Mouse (Mus musculus) intestine, postnatal 0 days (tissue): ENCODE measurements at regions not wholly inside any gene's neighbourhood (a gene's known extent, or its start where the extent isn't known, plus 50 kb on each side); places are given as distances from the start of the nearest gene placed in this dataset.
"Not testable (repeated sequence)": the region's sequence is repeated elsewhere in the genome, so short reads cannot be mapped to it uniquely, and the experiment has no call there.

Source experiments
- ATAC-seq: fragments of 200-750 bp; cut with Nextera tagmentation; 2 replicates; pipeline ENCODE4 v1.8.0; 2017; ENCODE audit warnings: mild to moderate bottlenecking, moderate TSS enrichment, moderate library complexity
- H3K27ac ChIP-seq: fragments of 300-500 bp; sonication (generic); 2 replicates; pipeline ENCODE4 v1.5.1; 2014; ENCODE audit warnings: mild to moderate bottlenecking, low read depth, low read length, moderate library complexity
- H3K27me3 ChIP-seq: fragments of 300-500 bp; sonication (generic); replicated peaks from 2 replicates; pipeline ENCODE4 v1.6.1; 2014; ENCODE audit warnings: low read length, mixed read lengths; ENCODE audit not compliant: control insufficient read depth, insufficient read depth
- H3K36me3 ChIP-seq: fragments of 300-500 bp; sonication (generic); 2 replicates; pipeline ENCODE4 v1.6.1; 2014; ENCODE audit warnings: mild to moderate bottlenecking, moderate library complexity; ENCODE audit not compliant: control insufficient read depth, insufficient read depth
- H3K4me1 ChIP-seq: fragments of 300-500 bp; sonication (generic); replicated peaks from 2 replicates; pipeline ENCODE4 v1.6.1; 2014; ENCODE audit warnings: antibody characterized with exemption, low read length, mixed read lengths; ENCODE audit not compliant: control insufficient read depth, insufficient read depth
- H3K4me2 ChIP-seq: fragments of 300-500 bp; sonication (generic); replicated peaks from 2 replicates; pipeline ENCODE4 v1.6.1; 2014; ENCODE audit warnings: low read depth, mild to moderate bottlenecking, moderate library complexity
- H3K4me3 ChIP-seq: fragments of 300-500 bp; sonication (generic); 2 replicates; pipeline ENCODE4 v1.5.1; 2014; ENCODE audit warnings: low read depth, low read length
- H3K9ac ChIP-seq: fragments of 300-500 bp; sonication (generic); 2 replicates; pipeline ENCODE4 v1.6.1; 2014; ENCODE audit warnings: mild to moderate bottlenecking, low read depth, low read length
- H3K9me3 ChIP-seq: fragments of 300-500 bp; sonication (generic); 2 replicates; pipeline ENCODE4 v1.6.1; 2016; ENCODE audit warnings: mixed run types; ENCODE audit not compliant: control insufficient read depth
- CTCF ChIP-seq: sonication (generic); IDR thresholded peaks from 2 replicates; pipeline ENCODE4 v1.5.1; 2016; ENCODE audit warnings: low read depth, mild to moderate bottlenecking, control low read depth, antibody characterized with exemption, moderate library complexity
- WGBS: fragments of 180-500 bp; shearing (Covaris S2); extraction: QIAGEN DNeasy Blood & Tissue Kit; methylation state at CpG from one replicate; pipeline ENCODE4 v1.1.7; 2014; 5-methylcytosine and 5-hydroxymethylcytosine counted together

DNA sequence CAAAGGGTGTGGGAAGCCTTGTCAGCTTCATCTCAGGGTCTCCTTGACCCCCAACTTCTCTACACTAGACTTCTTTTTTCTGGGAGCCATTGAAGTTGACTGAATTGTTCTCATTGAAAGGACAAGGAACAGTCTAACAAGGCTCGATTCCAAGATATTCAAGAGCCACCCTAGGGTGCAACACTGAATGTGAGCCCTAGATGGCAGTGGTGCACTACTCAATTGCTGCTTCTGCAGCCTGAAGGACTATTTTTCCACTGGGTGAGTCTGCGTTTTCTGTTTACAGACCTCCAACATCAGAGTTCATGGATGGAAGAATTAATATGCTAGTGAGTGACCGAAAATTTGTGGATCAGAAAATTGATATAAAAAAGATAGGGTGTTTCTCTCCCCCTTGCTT lies 161.5 kb downstream of the Hpcal1 start:
- H3K9ac ChIP-seq, H3K36me3 ChIP-seq, H3K27me3 ChIP-seq, H3K27ac ChIP-seq, ATAC-seq, H3K4me1 ChIP-seq, H3K4me2 ChIP-seq, H3K9me3 ChIP-seq, H3K4me3 ChIP-seq: not testable (repeated sequence)
- 48% methylated on average over 3 of the region's 3 CpGs for WGBS
- TF ChIP-seq CTCF: peak; percentile 83

- not testable (repeated sequence) for H3K27ac ChIP-seq, H3K4me1 ChIP-seq, H3K27me3 ChIP-seq, ATAC-seq, H3K36me3 ChIP-seq, H3K4me3 ChIP-seq, H3K9ac ChIP-seq, H3K4me2 ChIP-seq, H3K9me3 ChIP-seq
- WGBS: 23% methylated on average over 6 of the region's 6 CpGs
These were observed 181.8 kb downstream of the Hpcal1 start for GRCm38 (mm10) chr12:17872491-17872890.

- no peaks in the 10 kb centered on the region for H3K36me3 ChIP-seq
- TF ChIP-seq CTCF: peak; percentile 75
- under 1% methylated on average over 59 of the region's 59 CpGs for WGBS
These were observed 190.9 kb downstream of the Hpcal1 start for GRCm38 (mm10) chr12:17881371-17882116.

GRCm38 (mm10) chr12:17882117-17883116 lies 191.8 kb downstream of the Hpcal1 start:
- peak overlapping the region; percentile 69 for H3K4me2 ChIP-seq
- H3K27me3 ChIP-seq, ATAC-seq, H3K4me1 ChIP-seq, H3K36me3 ChIP-seq, H3K9me3 ChIP-seq: not testable (repeated sequence)
- peak overlapping the region; percentile 62 for H3K4me3 ChIP-seq
- H3K9ac ChIP-seq: peak overlapping the region; percentile 52
- H3K27ac ChIP-seq: peak overlapping the region; percentile 65
- 1% methylated on average over 54 of the region's 65 CpGs for WGBS

More at GRCm38 (mm10) chr12:17881371-17882116, 190.9 kb downstream of the Hpcal1 start:
- Histone ChIP-seq H3K27me3 (no peaks in the 10 kb centered on the region), H3K9ac (peak overlapping the region; percentile 52), H3K4me2 (peak overlapping the region; percentile 69), H3K9me3 (no peaks in the 10 kb centered on the region), H3K4me1 (no peaks in the 10 kb centered on the region), H3K27ac (peak overlapping the region; percentile 65), H3K4me3 (peak overlapping the region; percentile 62)
- ATAC-seq: peak; percentile 100

DNA sequence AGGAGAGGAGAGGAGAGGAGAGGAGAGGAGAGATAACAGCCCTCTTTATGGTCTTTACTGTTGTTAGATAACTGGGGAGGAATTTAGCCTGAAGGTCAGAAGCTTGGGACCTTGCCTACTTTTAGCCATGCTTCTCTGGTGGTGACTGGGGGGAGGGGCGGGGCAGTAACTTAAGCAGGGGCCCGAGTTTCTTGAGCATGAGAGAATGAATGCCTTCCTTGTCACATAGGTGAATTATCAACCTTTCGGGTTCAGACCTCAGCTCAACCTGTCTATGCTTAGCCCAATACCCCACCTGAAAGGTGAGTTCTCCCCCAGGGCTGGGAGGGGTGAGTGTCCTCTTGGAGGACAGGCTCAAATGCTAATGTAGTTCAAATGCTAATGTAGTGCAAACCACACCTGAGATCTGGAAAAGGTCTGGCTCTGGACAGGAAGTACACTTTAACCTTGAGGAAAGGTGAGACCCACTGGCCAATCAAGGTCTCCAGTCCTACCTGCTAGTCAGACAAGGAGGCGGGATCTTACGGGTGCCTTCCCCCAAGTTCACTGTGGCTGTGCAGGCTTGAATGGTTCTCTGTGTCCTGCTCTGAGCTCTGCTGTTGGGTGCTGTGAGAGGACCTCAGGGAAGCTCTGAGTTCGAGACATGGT lies 201.1 kb downstream of the Hpcal1 start:
- not testable (repeated sequence) for H3K4me2 ChIP-seq, H3K4me3 ChIP-seq, H3K4me1 ChIP-seq, H3K27ac ChIP-seq, ATAC-seq, H3K36me3 ChIP-seq, H3K9me3 ChIP-seq, H3K27me3 ChIP-seq, H3K9ac ChIP-seq
- 89% methylated on average over 6 of the region's 6 CpGs for WGBS

GRCm38 (mm10) chr12:17913058-17913457 lies 222.4 kb downstream of the Hpcal1 start:
- WGBS: 94% methylated on average over 3 of the region's 3 CpGs
- H3K4me1 ChIP-seq, H3K27me3 ChIP-seq, H3K36me3 ChIP-seq, H3K4me3 ChIP-seq, H3K27ac ChIP-seq, ATAC-seq, H3K9me3 ChIP-seq, H3K4me2 ChIP-seq, H3K9ac ChIP-seq: not testable (repeated sequence)
